Comparison of ENCODE assay signal across 8 mouse cellular contexts in the genomic region with DNA sequence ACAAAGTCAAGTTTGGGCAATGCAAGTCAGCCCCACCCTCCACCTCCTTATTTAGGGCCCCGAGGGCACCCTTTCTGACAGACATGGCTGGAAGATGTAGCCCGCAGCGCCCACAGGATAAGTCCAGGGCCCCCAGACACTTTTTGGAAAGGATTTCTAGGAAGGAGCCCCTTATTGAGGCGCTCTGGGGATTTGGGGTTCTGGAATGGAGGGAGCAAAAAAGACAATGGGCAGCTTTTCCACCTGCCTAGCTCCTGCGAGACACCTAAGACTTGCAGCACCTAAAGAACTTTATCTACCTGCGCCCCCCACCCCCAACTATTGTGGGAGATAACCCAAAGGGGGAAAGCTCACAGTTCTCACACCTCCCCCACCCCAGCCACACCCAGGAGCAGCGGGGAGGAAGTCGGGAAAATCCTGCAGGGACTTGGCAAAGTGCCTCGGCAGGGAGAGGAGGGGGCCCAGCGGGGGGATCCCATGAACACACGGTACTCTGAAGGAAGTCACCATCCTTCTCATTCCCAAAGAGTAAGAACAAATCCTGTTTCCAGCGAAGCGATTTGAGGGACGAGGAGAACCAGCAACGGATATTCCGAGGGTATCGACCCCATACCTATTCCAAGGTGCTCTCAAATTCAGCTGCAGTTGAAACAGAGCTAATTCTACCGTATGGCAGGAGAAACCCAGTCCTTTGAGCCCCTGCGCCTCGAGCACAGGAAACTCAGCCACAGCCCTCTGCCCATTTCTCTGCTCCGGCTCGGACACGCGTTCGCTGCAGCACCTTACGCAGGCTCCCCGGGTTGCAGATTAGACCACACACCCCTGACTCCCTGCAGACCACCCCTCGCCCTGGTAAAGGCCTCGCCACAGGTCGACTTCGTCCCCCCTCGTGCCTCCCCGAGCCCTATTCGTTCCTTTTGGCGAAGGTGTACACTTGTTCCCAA. TPM values are rescaled to one million over a fixed set of nuclear protein-coding genes. Genes with fewer than 3 reads are reported as not detected.
DNase-seq lines count a peak whose midpoint lies in the region; ATAC-seq lines count a peak whose summit lies in the region.

No protein-coding gene starts in this region.

- H3K4me2 ChIP-seq in lung, embryonic 15.5 days: peak overlapping the region; percentile 94

- H3K27me3 ChIP-seq in heart, embryonic 10.5 days (ENCODE audit: insufficient read depth, poor library complexity, severe bottlenecking): no peaks in the 10 kb centered on the region
- no peaks in the 10 kb centered on the region for H3K27me3 ChIP-seq in lung, embryonic 15.5 days

- peak; percentile 37 to 75 for DNase-seq in spleen, postnatal 4 days (ENCODE audit: low spot score in 2 of 2)
- DNase-seq in spleen, postnatal 36 days (ENCODE audit: low spot score in 2 of 2): no peak
- DNase-seq in cerebellum, postnatal 14 days: peak; percentile 56 to 68
- peak; percentile 82 for DNase-seq in heart, embryonic 10.5 days (ENCODE audit: low spot score)
- peak; percentile 48 to 68 for DNase-seq in kidney, adult 8-10 months
- peak; percentile 59 for DNase-seq in right cerebral cortex, postnatal 14 days
- no peak for DNase-seq in adipocyte (ENCODE audit: low spot score)

- no peak for ATAC-seq in lung, embryonic 15.5 days (ENCODE audit: borderline replicate concordance, extremely low read depth, low FRiP score, low TSS enrichment)

- H3K9me3 ChIP-seq in heart, embryonic 10.5 days: no peaks in the 10 kb centered on the region
- H3K9me3 ChIP-seq in lung, embryonic 15.5 days: no peaks in the 10 kb centered on the region

- H3K4me3 ChIP-seq in heart, embryonic 10.5 days: peak overlapping the region; percentile 94
- peak overlapping the region; percentile 72 for H3K4me3 ChIP-seq in lung, embryonic 15.5 days

- H3K4me1 ChIP-seq in heart, embryonic 10.5 days: peaks cover 52% of the 10 kb centered on the region
- H3K4me1 ChIP-seq in lung, embryonic 15.5 days: peaks cover 50% of the 10 kb centered on the region

- H3K27ac ChIP-seq in heart, embryonic 10.5 days: peak overlapping the region; percentile 96
- H3K27ac ChIP-seq in lung, embryonic 15.5 days: peak overlapping the region; percentile 83

- H3K36me3 ChIP-seq in heart, embryonic 10.5 days: peaks cover 33% of the 10 kb centered on the region
- H3K36me3 ChIP-seq in lung, embryonic 15.5 days: peaks cover 8% of the 10 kb centered on the region; the same call in 1 of the 2 replicates

- H3K9ac ChIP-seq in lung, embryonic 15.5 days: peak overlapping the region; percentile 72

- 3% methylated on average over 35 of the region's 35 CpGs for WGBS in heart, embryonic 10.5 days
- WGBS in lung, embryonic 15.5 days: 3% methylated on average over 35 of the region's 35 CpGs

RNA-seq across cellular contexts. Expression of a gene that starts 1.1 kb away (rescaled TPM):
- 46.3 and 51.3 TPM in 2 replicates for polyA plus RNA-seq in heart, embryonic 10.5 days (2016; fragmentation: Nextera tagmentation; extraction: Ambion mirVana)
- polyA plus RNA-seq in lung, embryonic 15.5 days (2015; fragmentation: Nextera tagmentation; extraction: Ambion mirVana): 75.6 and 77.0 TPM in 2 replicates

RNA-seq across cellular contexts. Expression of a gene that starts 4.4 kb away (rescaled TPM):
- polyA plus RNA-seq in heart, embryonic 10.5 days (2016; fragmentation: Nextera tagmentation; extraction: Ambion mirVana): 0.59 TPM in 1 of 2 replicates, not detected in the other
- polyA plus RNA-seq in lung, embryonic 15.5 days (2015; fragmentation: Nextera tagmentation; extraction: Ambion mirVana): 2.1 and 3.1 TPM in 2 replicates

RNA-seq across cellular contexts. Expression of a gene that starts 6.9 kb away (rescaled TPM):
- 1.3 and 2.0 TPM in 2 replicates for polyA plus RNA-seq in heart, embryonic 10.5 days (2016; fragmentation: Nextera tagmentation; extraction: Ambion mirVana)
- 2.7 and 3.5 TPM in 2 replicates for polyA plus RNA-seq in lung, embryonic 15.5 days (2015; fragmentation: Nextera tagmentation; extraction: Ambion mirVana)

RNA-seq across cellular contexts. Expression of a gene that starts 19.5 kb away (rescaled TPM):
- 0.64 and 1.2 TPM in 2 replicates for polyA plus RNA-seq in heart, embryonic 10.5 days (2016; fragmentation: Nextera tagmentation; extraction: Ambion mirVana)
- polyA plus RNA-seq in lung, embryonic 15.5 days (2015; fragmentation: Nextera tagmentation; extraction: Ambion mirVana): 0.49 and 0.55 TPM in 2 replicates

RNA-seq across cellular contexts. Expression of a gene that starts 38.5 kb away (rescaled TPM):
- polyA plus RNA-seq in heart, embryonic 10.5 days (2016; fragmentation: Nextera tagmentation; extraction: Ambion mirVana): 15.2 and 15.9 TPM in 2 replicates
- 19.0 and 21.1 TPM in 2 replicates for polyA plus RNA-seq in lung, embryonic 15.5 days (2015; fragmentation: Nextera tagmentation; extraction: Ambion mirVana)

Comparison
In these comparisons a context has a peak if more than half of its experiments do, and no peak if none do; other contexts are left out.
1. DNase-seq: peak in spleen, postnatal 4 days (2 of 2), cerebellum, postnatal 14 days (2 of 2), heart, embryonic 10.5 days (single experiment), kidney, adult 8-10 months (2 of 2) and right cerebral cortex, postnatal 14 days (single experiment); none in spleen, postnatal 36 days (0 of 2) and adipocyte (single experiment).